Mouse (Mus musculus) sigmoid colon, adult 10 weeks (tissue): Measurements from ENCODE around the gene Elk3. TPM values are rescaled to one million over a fixed set of nuclear protein-coding genes. Genes with fewer than 3 reads are reported as not detected.

Source experiments
- polyA plus RNA-seq: library from polyadenylated mRNA; stranded (reverse); fragments of 350-450 nt; fragmentation: Illumina TruSeq; extraction: RNeasy Lipid Tissue Mini Kit (QIAGEN cat#74804); gene quantifications from one replicate; pipeline ENCODE4 v1.2.3, GENCODE M21; 2014; ENCODE audit warnings: low read depth, low replicate concordance

The Elk3 gene
- polyA plus RNA-seq: 11.3 TPM

DNA sequence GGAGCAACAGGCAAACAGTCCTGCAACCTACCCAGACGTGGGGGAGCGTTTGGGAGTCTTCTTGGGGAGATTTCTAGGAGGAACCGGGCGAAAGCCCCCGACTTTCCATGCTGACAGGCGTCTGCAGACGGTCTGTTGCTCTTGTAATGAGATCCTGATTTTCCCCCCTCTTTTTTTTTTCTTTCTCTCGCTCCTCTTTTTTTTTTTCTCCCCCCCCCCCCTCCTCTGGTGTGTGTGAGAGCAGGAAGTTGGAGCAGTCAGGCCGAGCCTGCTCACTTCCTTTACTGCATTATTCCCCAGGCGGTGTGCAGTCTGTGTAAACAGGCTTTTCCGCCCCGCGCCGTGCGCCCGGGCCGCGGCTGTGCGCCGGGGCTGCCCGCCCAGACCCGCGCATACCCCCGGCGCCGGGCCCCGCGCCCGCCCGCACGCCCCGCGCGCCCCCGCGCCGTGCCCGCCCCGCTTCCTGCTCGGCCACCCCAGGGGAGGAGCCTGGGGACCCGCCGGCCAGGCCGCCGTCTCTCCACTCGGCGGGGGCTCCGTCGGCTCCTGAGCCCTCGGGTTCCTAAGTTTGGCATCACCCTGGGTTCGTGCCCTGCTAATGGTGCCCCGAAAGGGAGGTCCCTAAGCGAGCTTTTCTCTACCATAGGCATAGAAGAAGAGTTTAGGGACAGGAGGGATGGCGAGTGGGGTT is at the start of gene Elk3:
Gene Elk3 (minus strand): TSS at position 415 of the 691 bp plus-strand sequence.

Other genes with a start within 250 kb of the Elk3 start
- gene Cfap54, start 229.5 kb downstream of the Elk3 start, polyA plus RNA-seq: 0.47 TPM
- gene Cdk17, start 150.3 kb downstream of the Elk3 start, polyA plus RNA-seq: 35.5 TPM
- gene Lta4h, start 142.3 kb upstream of the Elk3 start, polyA plus RNA-seq: 85.5 TPM
- gene Hal, start 177.6 kb upstream of the Elk3 start, polyA plus RNA-seq: 0.35 TPM
- gene Amdhd1, start 228.9 kb upstream of the Elk3 start, polyA plus RNA-seq: not detected
- gene Ccdc38, start 229.5 kb upstream of the Elk3 start, polyA plus RNA-seq: not detected